Mouse (Mus musculus) olfactory bulb, adult 2 months (tissue): ENCODE results near the gene Bco2.

Experiments
- CTCF ChIP-seq: fragments of 200-500 bp; IDR thresholded peaks from 2 replicates; pipeline ENCODE4 v1.5.1; 2012; ENCODE audit warnings: low read depth, mild to moderate bottlenecking, low read length, moderate library complexity; ENCODE audit not compliant: insufficient read depth
- POLR2A ChIP-seq: fragments of 200-500 bp; IDR thresholded peaks from 2 replicates; pipeline ENCODE4 v1.6.1; 2012; ENCODE audit warnings: mild to moderate bottlenecking, low read depth, low read length, moderate library complexity; ENCODE audit not compliant: insufficient read depth

DNA sequence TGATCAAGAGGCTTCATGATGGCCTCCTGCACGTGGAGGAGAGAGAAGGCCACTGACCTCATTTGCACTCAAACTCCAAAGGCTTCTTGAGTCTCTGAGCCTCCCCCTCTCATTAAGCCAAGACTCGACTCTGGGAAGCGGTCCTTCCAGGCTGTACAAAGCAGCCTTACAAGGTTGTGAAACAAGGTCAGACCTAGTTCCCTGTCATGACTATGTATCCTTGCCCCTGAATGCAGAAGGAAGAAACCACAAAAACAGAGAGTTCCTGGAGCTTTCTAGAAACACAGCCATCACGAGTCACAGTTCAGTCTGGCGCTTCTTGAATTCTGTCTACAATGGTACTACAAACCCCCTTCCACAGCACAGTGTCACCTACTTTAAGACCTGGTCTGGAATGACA lies 32.4 kb downstream of the Bco2 start:
- TF ChIP-seq CTCF (no peak), POLR2A (no peak)
